Mouse (Mus musculus): ENCODE measurements around the gene Trim28. TPM values are rescaled to one million over a fixed set of nuclear protein-coding genes. Genes with fewer than 3 reads are reported as not detected.
A peak's percentile ranks its signal among the peaks of the same experiment; 100 is the strongest.

Trim28 gene
- polyA plus RNA-seq, 1 experiment from 2014 or later, result 87.2 TPM

DNA sequence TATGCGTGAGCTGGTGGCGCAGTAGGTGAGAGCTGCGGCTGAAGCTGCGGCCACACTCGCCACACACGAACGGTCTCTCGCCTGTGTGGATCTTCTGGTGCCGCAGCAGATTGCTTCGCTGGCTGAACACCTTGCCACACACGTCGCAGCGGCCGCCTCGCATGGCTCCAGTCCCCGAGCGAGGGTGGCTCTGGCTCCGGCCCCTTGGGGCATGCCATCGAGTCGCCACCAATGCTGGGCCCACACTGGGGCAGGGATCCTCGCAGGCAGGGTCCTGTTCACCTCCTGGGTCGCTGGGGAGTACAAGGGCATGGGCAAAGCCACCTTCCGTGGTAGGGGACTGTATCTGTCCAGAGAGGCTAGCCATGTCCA, 45.3 kb downstream of the Trim28 start:
- peak overlapping the region; percentile 27 for H3K4me3 ChIP-seq (ENCODE audit: low read depth, low read length)
- no peak overlapping the region for H3K9ac ChIP-seq (replicated peaks; ENCODE audit: low read depth)
- DNase-seq (ENCODE audit: low spot score), result no peak
- H3K4me1 ChIP-seq (ENCODE audit: insufficient read depth, low read depth, low read length), result peaks cover 6% of the 10 kb centered on the region
- no peak overlapping the region for H3K27ac ChIP-seq (ENCODE audit: low read length)
- WGBS, result 4% methylated on average over 23 of the region's 23 CpGs
- peaks cover 18% of the 10 kb centered on the region for H3K27me3 ChIP-seq (replicated peaks; ENCODE audit: insufficient read depth, low read length)
- H3K9me3 ChIP-seq (ENCODE audit: low read length), result no peaks in the 10 kb centered on the region
- H3K36me3 ChIP-seq (ENCODE audit: insufficient read depth, low read length), result no peaks in the 10 kb centered on the region
- no peak for ATAC-seq
- TF ChIP-seq CTCF (IDR thresholded peaks at IDR 0.05) (no peak), EP300 (IDR thresholded peaks at IDR 0.05) (no peak)
- H3K4me2 ChIP-seq (replicated peaks; ENCODE audit: low read depth, low read length), result peak overlapping the region; percentile 52

DNA sequence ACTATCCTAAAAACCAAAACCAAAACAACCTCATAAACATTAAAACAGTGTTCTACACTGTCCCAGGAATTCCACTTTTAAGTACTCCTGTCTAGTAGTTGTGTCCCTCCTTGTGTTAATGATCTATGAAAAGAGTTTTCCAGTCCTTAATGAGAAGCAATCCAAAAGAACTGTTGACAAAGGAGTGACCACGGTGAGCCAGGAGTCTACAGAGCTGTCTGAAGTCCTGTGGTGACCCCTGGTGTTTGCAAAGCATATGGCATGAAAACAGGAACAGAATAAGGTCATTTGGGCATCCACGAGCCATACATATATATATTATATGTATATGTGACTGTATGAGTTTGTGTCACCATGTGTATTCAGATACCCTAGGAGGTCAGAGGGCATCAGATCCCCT, 47.2 kb downstream of the Trim28 start:
- peak; percentile 87 for ATAC-seq
- H3K4me2 ChIP-seq (replicated peaks; ENCODE audit: low read depth, low read length), result no peak overlapping the region
- no peak overlapping the region for H3K27ac ChIP-seq (ENCODE audit: low read length)
- peaks cover 6% of the 10 kb centered on the region; the same call in 1 of the 2 replicates for H3K4me1 ChIP-seq (ENCODE audit: insufficient read depth, low read depth, low read length)
- DNase-seq (ENCODE audit: low spot score), result peak; percentile 92
- peak; percentile 94 for TF ChIP-seq CTCF (IDR thresholded peaks at IDR 0.05)
- no peak for TF ChIP-seq EP300 (IDR thresholded peaks at IDR 0.05)
- peaks cover 18% of the 10 kb centered on the region for H3K27me3 ChIP-seq (replicated peaks; ENCODE audit: insufficient read depth, low read length)
- no peaks in the 10 kb centered on the region for H3K36me3 ChIP-seq (ENCODE audit: insufficient read depth, low read length)
- no peak overlapping the region for H3K9ac ChIP-seq (replicated peaks; ENCODE audit: low read depth)
- H3K4me3 ChIP-seq (ENCODE audit: low read depth, low read length), result no peak overlapping the region
- no peaks in the 10 kb centered on the region for H3K9me3 ChIP-seq (ENCODE audit: low read length)
- WGBS, result 0% methylated on average over 2 of the region's 2 CpGs

DNA sequence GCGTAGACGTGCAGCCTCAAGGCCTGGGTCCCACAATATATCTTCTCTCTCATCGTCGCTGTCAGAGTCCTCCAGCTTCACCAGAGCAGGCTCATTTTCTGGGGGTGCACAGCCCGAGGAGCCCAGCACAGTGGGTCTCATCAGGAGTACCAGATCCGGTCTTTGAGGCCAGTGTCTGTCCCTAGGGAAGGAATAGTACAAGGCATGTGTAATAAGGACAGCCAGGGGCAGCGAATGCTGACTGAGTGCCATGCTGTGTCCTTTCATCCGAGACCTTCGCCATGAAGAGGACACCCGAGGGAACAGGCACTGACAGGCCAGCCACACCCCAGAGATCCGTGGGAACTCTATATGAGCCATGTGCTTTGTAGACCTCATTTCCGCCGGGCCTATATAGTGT, 54.1 kb downstream of the Trim28 start:
- Histone ChIP-seq H3K27ac (ENCODE audit: low read length) (no peak overlapping the region), H3K36me3 (ENCODE audit: insufficient read depth, low read length) (no peaks in the 10 kb centered on the region), H3K9me3 (ENCODE audit: low read length) (no peaks in the 10 kb centered on the region), H3K27me3 (replicated peaks; ENCODE audit: insufficient read depth, low read length) (no peaks in the 10 kb centered on the region), H3K9ac (replicated peaks; ENCODE audit: low read depth) (no peak overlapping the region), H3K4me2 (replicated peaks; ENCODE audit: low read depth, low read length) (no peak overlapping the region), H3K4me1 (ENCODE audit: insufficient read depth, low read depth, low read length) (no peaks in the 10 kb centered on the region), H3K4me3 (ENCODE audit: low read depth, low read length) (no peak overlapping the region)
- WGBS, result 89% methylated on average over 13 of the region's 13 CpGs
- DNase-seq (ENCODE audit: low spot score), result no peak
- TF ChIP-seq CTCF (IDR thresholded peaks at IDR 0.05) (no peak), EP300 (IDR thresholded peaks at IDR 0.05) (no peak)
- no peak for ATAC-seq

DNA sequence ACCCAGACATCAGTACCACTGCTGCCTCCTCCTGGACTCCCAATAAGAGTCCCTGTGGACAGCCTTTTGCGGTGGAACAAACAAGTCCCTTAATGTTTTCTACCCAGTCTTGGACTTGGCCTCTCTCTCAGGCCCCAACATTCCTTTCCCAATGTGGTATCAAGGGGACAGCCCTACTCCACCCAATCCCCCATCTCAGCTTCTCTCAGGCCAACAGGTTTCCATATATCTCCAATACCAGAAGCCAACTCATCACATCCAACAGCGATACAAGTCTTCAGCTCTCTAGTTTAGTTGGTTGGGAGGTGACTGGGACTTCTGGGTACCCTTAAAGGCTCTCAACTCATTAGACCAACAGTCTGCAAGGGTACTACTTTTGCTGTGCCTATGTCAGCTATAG, 54.6 kb downstream of the Trim28 start:
- Histone ChIP-seq H3K4me1 (ENCODE audit: insufficient read depth, low read depth, low read length) (no peaks in the 10 kb centered on the region), H3K9me3 (ENCODE audit: low read length) (no peaks in the 10 kb centered on the region), H3K4me2 (replicated peaks; ENCODE audit: low read depth, low read length) (no peak overlapping the region; the same call in 1 of the 2 replicates), H3K27me3 (replicated peaks; ENCODE audit: insufficient read depth, low read length) (no peaks in the 10 kb centered on the region), H3K4me3 (ENCODE audit: low read depth, low read length) (no peak overlapping the region), H3K9ac (replicated peaks; ENCODE audit: low read depth) (no peak overlapping the region), H3K36me3 (ENCODE audit: insufficient read depth, low read length) (no peaks in the 10 kb centered on the region), H3K27ac (ENCODE audit: low read length) (no peak overlapping the region)
- no peak for TF ChIP-seq EP300 (IDR thresholded peaks at IDR 0.05)
- no peak for TF ChIP-seq CTCF (IDR thresholded peaks at IDR 0.05)
- DNase-seq (ENCODE audit: low spot score) (no peak), ATAC-seq (no peak)
- 95% methylated on average over 2 of the region's 2 CpGs for WGBS

DNA sequence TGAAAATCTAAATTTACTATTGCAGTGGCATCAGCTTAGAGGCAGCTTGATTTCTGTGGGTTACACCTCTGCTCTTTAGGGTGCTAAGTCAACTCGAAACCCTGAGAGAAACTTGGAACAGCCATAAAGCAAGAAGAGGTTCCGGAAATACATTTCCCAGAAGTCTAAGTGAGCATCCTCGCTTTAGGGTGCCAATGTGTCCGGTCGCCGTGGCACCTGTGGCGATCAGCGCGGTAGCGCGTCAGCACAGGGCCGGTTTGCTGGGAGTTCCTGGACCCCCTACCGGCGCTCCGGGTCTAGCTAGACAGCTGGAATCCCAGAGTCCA, 55.0 kb downstream of the Trim28 start:
- Histone ChIP-seq H3K4me1 (ENCODE audit: insufficient read depth, low read depth, low read length) (no peaks in the 10 kb centered on the region), H3K9ac (replicated peaks; ENCODE audit: low read depth) (peak overlapping the region; percentile 27), H3K9me3 (ENCODE audit: low read length) (no peaks in the 10 kb centered on the region), H3K4me2 (replicated peaks; ENCODE audit: low read depth, low read length) (peak overlapping the region; percentile 64), H3K27me3 (replicated peaks; ENCODE audit: insufficient read depth, low read length) (no peaks in the 10 kb centered on the region), H3K36me3 (ENCODE audit: insufficient read depth, low read length) (no peaks in the 10 kb centered on the region), H3K27ac (ENCODE audit: low read length) (no peak overlapping the region), H3K4me3 (ENCODE audit: low read depth, low read length) (peak overlapping the region; percentile 61)
- no peak for DNase-seq (ENCODE audit: low spot score)
- ATAC-seq, result no peak
- 2% methylated on average over 15 of the region's 15 CpGs for WGBS
- TF ChIP-seq EP300 (IDR thresholded peaks at IDR 0.05) (no peak), CTCF (IDR thresholded peaks at IDR 0.05) (no peak; the same call in 1 of the 2 replicates)

DNA sequence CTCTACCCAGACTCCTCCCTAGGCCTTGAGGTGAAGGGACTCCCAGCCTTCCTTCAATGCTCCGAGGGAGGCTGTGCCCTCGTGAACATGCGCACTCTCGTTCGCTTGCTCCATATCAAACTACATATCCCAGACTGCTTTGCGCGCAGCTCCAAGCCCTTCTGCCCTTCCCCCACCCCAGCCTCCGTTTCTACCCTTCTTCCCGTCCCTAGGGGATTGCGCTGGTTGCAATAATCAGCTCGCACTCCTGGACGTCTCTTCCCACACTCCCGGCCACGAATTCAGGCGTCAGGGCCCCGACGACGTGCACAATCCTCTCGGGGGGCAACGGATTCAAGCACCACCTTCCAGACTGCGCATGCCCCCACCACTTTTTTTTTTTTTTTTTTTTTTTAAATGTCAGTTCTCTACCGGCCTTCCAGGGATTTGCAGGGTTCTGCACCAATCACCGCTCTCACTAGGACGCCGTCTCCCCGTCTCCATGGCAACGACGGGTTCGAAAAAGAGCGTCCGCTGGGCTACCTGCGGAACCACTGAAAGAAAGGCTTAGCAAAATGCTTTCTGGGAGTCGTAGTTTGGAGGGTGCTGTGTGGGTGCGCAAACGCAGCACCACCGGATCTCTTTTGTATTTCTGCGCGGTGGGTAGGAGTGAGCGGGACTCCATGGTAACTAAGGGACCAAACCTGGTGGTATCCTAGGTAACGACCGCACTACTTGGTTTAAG, 55.5 kb downstream of the Trim28 start, which contains the start of gene Mzf1:
Gene Mzf1 (minus strand): TSS at position 478 of the 724 bp plus-strand sequence.
- ATAC-seq (peak; percentile 97), DNase-seq (ENCODE audit: low spot score) (peak; percentile 97)
- no peaks in the 10 kb centered on the region for H3K9me3 ChIP-seq (ENCODE audit: low read length)
- no peak for TF ChIP-seq EP300 (IDR thresholded peaks at IDR 0.05)
- TF ChIP-seq CTCF (IDR thresholded peaks at IDR 0.05), result no peak
- H3K9ac ChIP-seq (replicated peaks; ENCODE audit: low read depth), result peak within 1 kb of the TSS; percentile 27
- no peaks in the 10 kb centered on the region for H3K4me1 ChIP-seq (ENCODE audit: insufficient read depth, low read depth, low read length)
- H3K4me2 ChIP-seq (replicated peaks; ENCODE audit: low read depth, low read length), result peak within 1 kb of the TSS; percentile 64
- peak within 1 kb of the TSS; percentile 61 for H3K4me3 ChIP-seq (ENCODE audit: low read depth, low read length)
- no peaks in the 10 kb centered on the region for H3K36me3 ChIP-seq (ENCODE audit: insufficient read depth, low read length)
- under 1% methylated on average over 41 of the region's 41 CpGs for WGBS
- no peaks in the 10 kb centered on the region for H3K27me3 ChIP-seq (replicated peaks; ENCODE audit: insufficient read depth, low read length)
- H3K27ac ChIP-seq (ENCODE audit: low read length), result peak within 1 kb of the TSS; percentile 48

All from lung, postnatal 0 days (tissue).